Mouse (Mus musculus): ENCODE data around the gene Tiparp. TPM values are rescaled to one million over a fixed set of nuclear protein-coding genes. Genes with fewer than 3 reads are reported as not detected.

Tiparp gene
- total and polyA plus RNA-seq, 3 experiments: 9.6 to 25.1 (median 13.7) TPM

GRCm38 (mm10) chr3:65584329-65584728 lies 56.1 kb downstream of the Tiparp start:
- in situ Hi-C loops (cut with MboI; ENCODE audit: low pct_ligation_motif_present, low pct_unique_long_range_greater_than_20kb, low sequenced_read_pairs): no loop called here

DNA sequence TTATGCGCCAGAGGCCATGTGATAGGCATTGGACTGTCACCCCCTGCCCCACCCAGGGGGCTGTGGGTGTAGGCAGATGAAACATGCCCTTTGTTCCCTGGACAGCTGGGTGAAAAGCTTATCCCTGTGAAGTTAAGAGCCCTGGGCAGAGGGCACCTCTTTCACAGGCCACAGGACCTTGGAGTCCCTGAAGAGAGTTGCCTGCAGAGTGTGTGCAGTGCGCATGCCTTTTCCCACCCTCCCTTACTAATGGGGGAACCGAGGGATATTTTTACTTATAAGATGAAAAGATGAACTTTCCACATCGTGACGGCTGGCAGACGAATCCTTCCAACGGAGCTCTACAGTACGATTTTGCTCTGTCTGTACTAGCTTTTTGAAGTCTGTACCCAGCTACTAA lies 57.1 kb downstream of the Tiparp start:
- no peaks in the 10 kb centered on the region for H3K36me3 ChIP-seq (replicated peaks in 1 of 2; ENCODE audit: control insufficient read depth in 1 of 2, insufficient read depth in 1 of 2, low read length in 1 of 2)
- no peak for DNase-seq (ENCODE audit: extremely low read depth)
- no peak overlapping the region for H3K4me3 ChIP-seq (replicated peaks in 1 of 3; ENCODE audit: low read depth in 2 of 3, low read length in 2 of 3, poor library complexity in 1 of 3)
- H3K9me3 ChIP-seq (replicated peaks; ENCODE audit: low read length): no peaks in the 10 kb centered on the region
- no peaks in the 10 kb centered on the region for H3K79me2 ChIP-seq (replicated peaks; ENCODE audit: control insufficient read depth, extremely low read depth, insufficient read depth, poor library complexity, severe bottlenecking)
- H3K9ac ChIP-seq (ENCODE audit: insufficient read depth, low read depth): peak overlapping the region; percentile 33; the same call in 1 of the 2 replicates
- peak overlapping the region; percentile 46; the same call in 1 of the 2 replicates for H3K4me2 ChIP-seq (ENCODE audit: insufficient read depth, low read depth, poor library complexity, severe bottlenecking)
- no peak for TF ChIP-seq RCOR1 (conservative IDR thresholded peaks at IDR 0.05; ENCODE audit: low read depth, low read length)
- TF ChIP-seq ETS1 (conservative IDR thresholded peaks at IDR 0.05; ENCODE audit: low read depth, low read length): no peak
- dilution Hi-C loops (cut with MboI; ENCODE audit: extremely low pct_ligation_motif_present, extremely low pct_unique_long_range_greater_than_20kb, low sequenced_read_pairs) (no loop called here), in situ Hi-C loops (cut with MboI; ENCODE audit: low pct_ligation_motif_present, low pct_unique_long_range_greater_than_20kb, low sequenced_read_pairs) (no loop called here)
- H3K27ac ChIP-seq (ENCODE audit: insufficient read depth, low read depth): no peak overlapping the region
- peaks cover 3 to 30% of the 10 kb centered on the region in 2 experiments for H3K4me1 ChIP-seq (ENCODE audit: control insufficient read depth in 1 of 2, insufficient read depth in 2 of 2)
- H3K27me3 ChIP-seq (replicated peaks): no peaks in the 10 kb centered on the region

More at GRCm38 (mm10) chr3:65584329-65584728, 56.1 kb downstream of the Tiparp start:
- no peaks in the 10 kb centered on the region for H3K9me3 ChIP-seq (replicated peaks; ENCODE audit: low read length)
- H3K4me1 ChIP-seq (ENCODE audit: control insufficient read depth in 1 of 2, insufficient read depth in 2 of 2): peaks cover 3 to 30% of the 10 kb centered on the region in 2 experiments
- no peak overlapping the region for H3K9ac ChIP-seq (ENCODE audit: insufficient read depth, low read depth)
- H3K36me3 ChIP-seq (replicated peaks in 1 of 2; ENCODE audit: control insufficient read depth in 1 of 2, insufficient read depth in 1 of 2, low read length in 1 of 2): no peaks in the 10 kb centered on the region
- no peaks in the 10 kb centered on the region for H3K79me2 ChIP-seq (replicated peaks; ENCODE audit: control insufficient read depth, extremely low read depth, insufficient read depth, poor library complexity, severe bottlenecking)
- dilution Hi-C loops (cut with MboI; ENCODE audit: extremely low pct_ligation_motif_present, extremely low pct_unique_long_range_greater_than_20kb, low sequenced_read_pairs): no loop called here
- no peak overlapping the region for H3K4me3 ChIP-seq (replicated peaks in 1 of 3; ENCODE audit: low read depth in 2 of 3, low read length in 2 of 3, poor library complexity in 1 of 3)
- H3K4me2 ChIP-seq (ENCODE audit: insufficient read depth, low read depth, poor library complexity, severe bottlenecking): no peak overlapping the region
- no peak overlapping the region for H3K27ac ChIP-seq (ENCODE audit: insufficient read depth, low read depth)
- no peak for TF ChIP-seq MAFK (IDR thresholded peaks at IDR 0.05; ENCODE audit: insufficient replicate concordance, low read length)
- no peak for TF ChIP-seq UBTF (IDR thresholded peaks at IDR 0.05; ENCODE audit: low read depth, low read length)
- no peaks in the 10 kb centered on the region for H3K27me3 ChIP-seq (replicated peaks)
- DNase-seq (ENCODE audit: extremely low read depth): no peak

GRCm38 (mm10) chr3:65585823-65586482 lies 57.7 kb downstream of the Tiparp start:
- Histone ChIP-seq H3K4me1 (ENCODE audit: control insufficient read depth in 1 of 2, insufficient read depth in 2 of 2) (peaks cover 3 to 29% of the 10 kb centered on the region in 2 experiments), H3K9ac (ENCODE audit: insufficient read depth, low read depth) (peak overlapping the region; percentile 33; the same call in 1 of the 2 replicates), H3K4me3 (replicated peaks in 1 of 3; ENCODE audit: low read depth in 2 of 3, low read length in 2 of 3, poor library complexity in 1 of 3) (peak overlapping the region; percentile 34 to 51 (median 43)), H3K27me3 (replicated peaks) (no peaks in the 10 kb centered on the region), H3K79me2 (replicated peaks; ENCODE audit: control insufficient read depth, extremely low read depth, insufficient read depth, poor library complexity, severe bottlenecking) (no peaks in the 10 kb centered on the region), H3K36me3 (replicated peaks in 1 of 2; ENCODE audit: control insufficient read depth in 1 of 2, insufficient read depth in 1 of 2, low read length in 1 of 2) (no peaks in the 10 kb centered on the region), H3K9me3 (replicated peaks; ENCODE audit: low read length) (no peaks in the 10 kb centered on the region), H3K27ac (ENCODE audit: insufficient read depth, low read depth) (peak overlapping the region; percentile 87), H3K4me2 (ENCODE audit: insufficient read depth, low read depth, poor library complexity, severe bottlenecking) (peak overlapping the region; percentile 46; the same call in 1 of the 2 replicates)
- TF ChIP-seq JUND (conservative IDR thresholded peaks at IDR 0.05; ENCODE audit: low read depth, low read length): peak; percentile 28; the same call in 1 of the 2 replicates
- no peak for TF ChIP-seq NELFE (IDR thresholded peaks at IDR 0.05; ENCODE audit: low read depth, low read length)
- TF ChIP-seq ELF1 (IDR thresholded peaks at IDR 0.05; ENCODE audit: low read depth, low read length): peak; percentile 56
- TF ChIP-seq RCOR1 (conservative IDR thresholded peaks at IDR 0.05; ENCODE audit: low read depth, low read length): no peak
- 0 out of 2 replicates have a peak, but pooled peaks have one; percentile 49 for TF ChIP-seq MAZ (IDR thresholded peaks at IDR 0.05; ENCODE audit: low read depth, low read length)
- peak; percentile 88; the same call in 1 of the 2 replicates for TF ChIP-seq EP300 (IDR thresholded peaks at IDR 0.05; ENCODE audit: low read length)
- peak; percentile 42; the same call in 1 of the 2 replicates for TF ChIP-seq MXI1 (IDR thresholded peaks at IDR 0.05; ENCODE audit: low read depth, low read length)
- peak; percentile 78; the same call in 1 of the 2 replicates for TF ChIP-seq SIN3A (IDR thresholded peaks at IDR 0.05; ENCODE audit: low read length)
- in situ Hi-C loops (cut with MboI; ENCODE audit: low pct_ligation_motif_present, low pct_unique_long_range_greater_than_20kb, low sequenced_read_pairs): no loop called here
- dilution Hi-C loops (cut with MboI; ENCODE audit: extremely low pct_ligation_motif_present, extremely low pct_unique_long_range_greater_than_20kb, low sequenced_read_pairs): no loop called here
- DNase-seq (ENCODE audit: extremely low read depth): peak; percentile 17

All from CH12.LX (cell line).